Mouse (Mus musculus) E14TG2a.4 (cell line): ENCODE results near the gene Scd2.

Experiments
- H3K27me3 ChIP-seq: 2 replicates; pipeline ENCODE4 v1.6.1; 2014; ENCODE audit warnings: low read length, control low read depth; ENCODE audit not compliant: insufficient read depth
- H3K36me3 ChIP-seq: 2 replicates; pipeline ENCODE4 v1.6.1; 2014; ENCODE audit warnings: low read length, control low read depth; ENCODE audit not compliant: insufficient read depth
- H3K4me1 ChIP-seq: replicated peaks from 2 replicates; pipeline ENCODE4 v1.6.1; 2014; ENCODE audit warnings: low read depth, low read length, control low read depth
- H3K4me3 ChIP-seq: replicated peaks from 2 replicates; pipeline ENCODE4 v1.5.1; 2014; ENCODE audit warnings: mild to moderate bottlenecking, low read length
- H3K9me3 ChIP-seq: 2 replicates; pipeline ENCODE4 v1.6.1; 2014; ENCODE audit warnings: low read length, control low read depth
- CTCF ChIP-seq: conservative IDR thresholded peaks from 2 replicates; pipeline ENCODE4 v1.5.1; 2014; ENCODE audit warnings: low read length
- NANOG ChIP-seq: IDR thresholded peaks from 2 replicates; pipeline ENCODE4 v1.6.1; 2014; ENCODE audit warnings: borderline replicate concordance, low read length, mixed read lengths
- POU5F1 ChIP-seq: IDR thresholded peaks from 2 replicates; pipeline ENCODE4 v1.6.1; 2014; ENCODE audit warnings: low read length, borderline replicate concordance

Scd2 gene

DNA sequence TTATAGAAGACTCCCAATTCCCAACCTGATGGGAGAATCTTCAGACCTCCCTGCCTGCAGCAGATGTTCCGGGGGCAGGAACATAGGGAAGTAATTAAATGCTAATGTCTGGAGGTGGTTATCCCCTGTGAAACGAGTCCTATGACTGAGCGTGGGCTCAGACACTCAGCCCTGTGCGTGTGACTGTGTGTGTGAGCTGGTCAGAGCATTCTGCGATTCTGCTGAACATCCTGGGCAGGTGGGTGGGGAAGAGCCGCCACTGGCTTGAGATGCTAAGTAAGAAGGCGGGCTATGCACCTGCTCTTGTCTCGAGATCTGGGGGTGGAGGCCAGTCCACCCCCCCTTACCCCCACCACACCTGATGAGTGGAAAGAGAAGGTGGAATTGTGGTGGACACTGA, 38.9 kb downstream of the Scd2 start:
- Histone ChIP-seq H3K36me3 (no peaks in the 10 kb centered on the region), H3K4me1 (peaks cover 7% of the 10 kb centered on the region; the same call in 1 of the 2 replicates), H3K27me3 (peaks cover 30% of the 10 kb centered on the region), H3K9me3 (0 out of 2 replicates have a peak, but pooled peaks cover 9% of the 10 kb centered on the region), H3K4me3 (no peak overlapping the region)
- TF ChIP-seq POU5F1 (no peak), CTCF (no peak), NANOG (no peak)

DNA sequence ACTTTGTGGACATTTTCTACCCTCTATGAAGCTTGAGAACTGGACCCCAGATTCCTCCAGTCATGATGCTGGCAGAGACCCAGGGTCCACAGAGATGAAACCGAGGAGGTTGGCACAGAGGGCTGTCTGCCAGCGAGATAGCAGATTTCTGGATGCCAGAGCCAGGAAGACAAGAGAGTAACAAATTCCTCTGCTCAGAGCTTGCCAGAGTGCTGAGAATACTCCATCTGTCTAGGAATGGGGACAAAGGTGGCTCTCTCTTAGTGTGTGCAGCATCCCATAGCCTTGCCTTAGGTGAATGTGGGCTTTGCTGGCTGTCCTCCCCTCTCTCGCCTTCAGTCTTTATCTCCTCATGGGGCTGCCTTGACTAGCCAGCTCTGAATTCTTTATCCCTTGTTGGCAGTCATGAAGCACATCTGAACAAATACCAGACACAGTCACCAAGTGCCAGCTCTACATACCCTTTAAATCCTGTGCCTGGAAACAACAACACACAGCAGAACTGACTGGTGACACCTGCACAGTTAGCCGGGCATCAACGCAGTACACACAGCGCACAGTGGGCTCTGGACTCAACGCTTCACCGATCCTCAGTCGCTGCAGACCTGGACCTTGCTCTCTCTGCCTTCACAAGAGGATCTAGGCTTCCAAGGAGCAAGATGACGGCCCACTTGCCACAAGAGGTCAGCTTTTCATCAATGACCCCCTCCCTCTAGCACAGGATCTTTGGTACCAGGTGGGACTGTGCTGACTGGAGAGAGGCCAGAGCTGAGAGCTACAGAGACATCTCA, 39.6 kb downstream of the Scd2 start, which contains the start of gene Scd4:
Gene Scd4 (plus strand): TSS at position 260 of the 791 bp plus-strand sequence.
- H3K36me3 ChIP-seq = no peaks in the 10 kb centered on the region
- peaks cover 7% of the 10 kb centered on the region; the same call in 1 of the 2 replicates for H3K4me1 ChIP-seq
- H3K9me3 ChIP-seq = 0 out of 2 replicates have a peak, but pooled peaks cover 9% of the 10 kb centered on the region
- no peak for TF ChIP-seq NANOG
- no peak for TF ChIP-seq POU5F1
- TF ChIP-seq CTCF = no peak
- peaks cover 32% of the 10 kb centered on the region for H3K27me3 ChIP-seq
- H3K4me3 ChIP-seq = no peak within 1 kb of the TSS

DNA sequence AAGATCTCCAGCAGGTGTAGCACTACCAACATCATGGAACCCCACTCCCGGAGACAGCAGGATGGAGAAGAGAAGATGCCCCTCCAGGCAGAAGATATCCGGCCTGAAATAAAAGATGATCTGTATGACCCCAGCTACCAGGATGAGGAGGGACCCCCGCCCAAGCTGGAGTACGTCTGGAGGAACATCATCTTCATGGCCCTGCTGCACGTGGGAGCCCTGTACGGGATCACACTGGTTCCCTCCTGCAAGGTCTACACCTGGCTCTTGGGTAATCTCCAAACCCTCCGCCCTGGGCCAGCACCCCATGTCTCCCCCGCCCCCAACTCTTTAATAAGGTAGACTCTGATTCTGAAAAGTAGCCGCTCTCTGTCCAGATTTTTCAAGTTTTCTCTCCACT, 40.5 kb downstream of the Scd2 start:
- peaks cover 7% of the 10 kb centered on the region; the same call in 1 of the 2 replicates for H3K4me1 ChIP-seq
- H3K9me3 ChIP-seq = 0 out of 2 replicates have a peak, but pooled peaks cover 6% of the 10 kb centered on the region
- no peak overlapping the region for H3K4me3 ChIP-seq
- peaks cover 39% of the 10 kb centered on the region for H3K27me3 ChIP-seq
- TF ChIP-seq NANOG = no peak
- no peak for TF ChIP-seq CTCF
- H3K36me3 ChIP-seq = no peaks in the 10 kb centered on the region

DNA sequence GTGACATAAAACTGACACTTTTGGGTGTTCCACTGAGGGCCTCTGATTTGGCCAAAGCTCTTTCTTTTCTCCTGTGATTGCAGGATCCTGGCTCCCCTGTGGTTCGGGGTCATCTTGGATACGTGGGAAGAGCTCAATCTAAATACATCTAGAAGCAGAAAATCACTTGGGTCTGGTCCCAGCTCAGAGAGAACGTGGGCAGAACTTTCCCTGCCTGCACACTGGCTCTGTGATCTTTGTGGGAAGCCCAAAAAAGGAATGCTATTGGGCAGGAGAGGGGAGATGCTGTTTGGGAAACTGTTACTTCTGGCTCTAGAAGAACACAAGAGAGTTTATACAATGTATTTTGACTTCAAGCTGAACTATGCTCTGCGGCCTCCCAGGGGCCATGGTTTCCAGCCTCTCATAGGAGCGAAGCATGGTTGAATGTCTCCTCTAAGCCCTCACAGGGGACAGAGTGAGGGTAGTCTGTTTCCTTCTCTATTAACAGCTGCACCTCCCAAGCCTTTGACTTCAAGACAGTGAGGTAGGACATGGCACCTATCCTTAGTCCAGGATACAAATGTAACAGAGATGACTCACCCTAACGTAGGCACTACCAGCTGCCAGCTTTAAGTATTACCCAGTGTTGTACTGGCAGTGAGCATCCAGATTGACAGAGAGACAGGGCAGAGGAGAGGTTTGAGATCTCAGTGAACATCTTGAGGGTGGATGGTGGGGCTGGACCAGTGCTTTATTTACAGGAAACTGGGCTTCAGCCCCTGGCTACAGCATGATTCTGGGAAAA, 42.6 kb downstream of the Scd2 start:
- peaks cover 41% of the 10 kb centered on the region for H3K27me3 ChIP-seq
- no peaks in the 10 kb centered on the region for H3K36me3 ChIP-seq
- no peaks in the 10 kb centered on the region for H3K9me3 ChIP-seq
- H3K4me1 ChIP-seq = peaks cover 7% of the 10 kb centered on the region; the same call in 1 of the 2 replicates
- H3K4me3 ChIP-seq = no peak overlapping the region
- TF ChIP-seq POU5F1 = no peak
- no peak for TF ChIP-seq NANOG
- no peak for TF ChIP-seq CTCF

DNA sequence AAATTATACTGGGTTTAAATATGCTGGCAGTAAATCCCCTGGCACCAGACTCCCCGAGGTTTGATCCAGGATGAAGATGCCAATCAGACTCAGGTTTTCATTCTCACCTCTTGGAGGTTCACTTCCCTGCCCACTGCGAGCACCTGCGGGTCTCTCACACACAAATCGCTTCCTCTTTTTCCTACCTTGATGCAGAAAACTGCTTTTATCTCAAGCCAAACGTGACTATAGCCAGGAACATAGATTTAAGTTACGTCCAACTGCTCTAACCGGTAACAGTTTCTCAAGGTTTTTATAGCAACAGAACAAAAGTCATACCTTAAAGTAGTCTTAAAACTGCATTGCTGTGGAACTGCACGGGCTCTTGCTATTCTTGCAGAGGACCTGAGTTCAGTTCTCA, 56.2 kb downstream of the Scd2 start:
- H3K4me3 ChIP-seq = no peak overlapping the region
- H3K27me3 ChIP-seq = no peaks in the 10 kb centered on the region
- peaks cover 18% of the 10 kb centered on the region for H3K9me3 ChIP-seq
- H3K36me3 ChIP-seq = no peaks in the 10 kb centered on the region
- no peaks in the 10 kb centered on the region for H3K4me1 ChIP-seq
- no peak for TF ChIP-seq NANOG
- TF ChIP-seq CTCF = no peak
- no peak for TF ChIP-seq POU5F1

DNA sequence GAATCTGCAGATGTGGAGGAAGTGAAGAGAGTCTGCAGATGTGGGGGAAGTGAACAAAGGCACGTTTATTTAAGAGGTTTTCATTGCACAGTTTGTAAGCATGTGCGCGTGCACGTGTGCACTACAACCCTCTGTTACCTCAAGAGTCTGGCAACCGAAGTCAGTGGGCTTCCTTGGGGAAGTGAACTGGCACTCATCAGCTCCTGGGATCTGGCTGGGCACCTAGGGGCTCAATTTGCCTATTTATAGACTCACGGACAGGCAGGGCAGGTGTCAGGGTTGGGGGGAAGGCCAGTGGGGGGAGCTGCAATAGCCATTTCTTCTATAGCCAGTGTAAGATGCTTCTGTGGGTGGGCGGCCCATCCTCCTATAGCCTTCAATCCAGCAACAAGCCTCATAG, 58.3 kb downstream of the Scd2 start:
- no peaks in the 10 kb centered on the region for H3K4me1 ChIP-seq
- TF ChIP-seq CTCF (no peak), NANOG (no peak), POU5F1 (no peak)
- H3K9me3 ChIP-seq = peaks cover 5% of the 10 kb centered on the region
- H3K36me3 ChIP-seq = no peaks in the 10 kb centered on the region
- no peak overlapping the region for H3K4me3 ChIP-seq
- H3K27me3 ChIP-seq = no peaks in the 10 kb centered on the region
